ENCODE assay signal across 11 mouse cellular contexts in genomic region chr2:18756144-18756543, GRCm38 (mm10).
DNase-seq lines count a peak whose midpoint lies in the region; ATAC-seq lines count a peak whose summit lies in the region.
"Had no signal": no experiment of that assay in that cellular context is flagged by ENCODE, and none has a peak within 500 bp of the region (broad histone marks: within the 10 kb centered on the region; RNA-seq: fewer than 3 reads in every experiment).

No protein-coding gene starts in this region.

- ATAC-seq in kidney, embryonic 14.5 days (ENCODE audit: low FRiP score, low TSS enrichment), result no peak
- peak; percentile 83 for ATAC-seq in CD4-positive, CD25-positive, alpha-beta regulatory T cell, adult 4 months
- no peak for ATAC-seq in erythroblast, adult 5-6 weeks (replicated peaks; ENCODE audit: low FRiP score, poor library complexity, severe bottlenecking)
- ATAC-seq: hindbrain, embryonic 16.5 days had no signal

- H3K4me1 ChIP-seq in kidney, embryonic 14.5 days (ENCODE audit: control insufficient read depth, insufficient read depth, low read length), result no peaks in the 10 kb centered on the region
- H3K4me1 ChIP-seq: limb, embryonic 12.5 days had no signal

- no peak overlapping the region for H3K9ac ChIP-seq in kidney, embryonic 14.5 days (ENCODE audit: low read depth, low read length)
- H3K9ac ChIP-seq: limb, embryonic 12.5 days had no signal

- no peak overlapping the region for H3K27ac ChIP-seq in kidney, embryonic 14.5 days (ENCODE audit: low read depth, low read length)
- H3K27ac ChIP-seq: limb, embryonic 12.5 days had no signal

- DNase-seq in embryo, embryonic 11 days, result peak; percentile 34
- DNase-seq in embryo, embryonic 10.5 days (ENCODE audit: low spot score), result no peak
- peak; percentile 14 to 52 for DNase-seq in kidney, postnatal 36 days
- DNase-seq in lung, postnatal 10 days, result peak; percentile 33
- DNase-seq in frontal cortex, postnatal 14 days (ENCODE audit: low spot score in 2 of 2), result no peak

- no peaks in the 10 kb centered on the region for H3K9me3 ChIP-seq in kidney, embryonic 14.5 days (ENCODE audit: control insufficient read depth, low read length)
- H3K9me3 ChIP-seq: limb, embryonic 12.5 days had no signal

- H3K27me3 ChIP-seq in kidney, embryonic 14.5 days (ENCODE audit: control insufficient read depth, insufficient read depth, low read length), result no peaks in the 10 kb centered on the region

- WGBS in kidney, embryonic 14.5 days, result 54% methylated on average over 2 of the region's 2 CpGs

- no peak overlapping the region for H3K4me3 ChIP-seq in kidney, embryonic 14.5 days (ENCODE audit: low read length)
- H3K4me3 ChIP-seq: limb, embryonic 12.5 days; myocyte had no signal

- no peak overlapping the region for H3K4me2 ChIP-seq in kidney, embryonic 14.5 days (replicated peaks; ENCODE audit: low read depth, low read length)
- H3K4me2 ChIP-seq: limb, embryonic 12.5 days had no signal

- no peaks in the 10 kb centered on the region for H3K36me3 ChIP-seq in kidney, embryonic 14.5 days (ENCODE audit: control insufficient read depth, insufficient read depth, low read length)
- H3K36me3 ChIP-seq: limb, embryonic 12.5 days had no signal

Comparison
In these comparisons a context has a peak if more than half of its experiments do, and no peak if none do; other contexts are left out.
1. DNase-seq: peak in embryo, embryonic 11 days (single experiment), kidney, postnatal 36 days (2 of 2) and lung, postnatal 10 days (single experiment); none in embryo, embryonic 10.5 days (single experiment) and frontal cortex, postnatal 14 days (0 of 2).